Mouse (Mus musculus) testis, adult 2 months (tissue): ENCODE measurements at regions not wholly inside any gene's neighbourhood (a gene's known extent, or its start where the extent isn't known, plus 50 kb on each side); places are given as distances from the start of the nearest gene placed in this dataset.

Experiments
- H3K27ac ChIP-seq: fragments of 200-500 bp; 2 replicates; pipeline ENCODE4 v1.5.1; 2012; ENCODE audit warnings: low read depth, low read length; ENCODE audit not compliant: control insufficient read depth, insufficient read depth
- H3K27me3 ChIP-seq: fragments of 200-500 bp; 2 replicates; pipeline ENCODE4 v1.6.1; 2012; ENCODE audit warnings: mild to moderate bottlenecking, low read length, moderate library complexity; ENCODE audit not compliant: control insufficient read depth, insufficient read depth
- H3K36me3 ChIP-seq: fragments of 200-500 bp; 2 replicates; pipeline ENCODE4 v1.6.1; 2012; ENCODE audit warnings: mild to moderate bottlenecking, low read length; ENCODE audit not compliant: control insufficient read depth, insufficient read depth
- H3K4me1 ChIP-seq: fragments of 200-500 bp; 2 replicates; pipeline ENCODE4 v1.6.1; 2012; ENCODE audit warnings: low read length; ENCODE audit not compliant: control insufficient read depth, insufficient read depth
- H3K4me3 ChIP-seq: fragments of 200-500 bp; 2 replicates; pipeline ENCODE4 v1.5.1; 2012; ENCODE audit warnings: low read depth, mild to moderate bottlenecking, low read length, moderate library complexity, mixed read lengths; ENCODE audit not compliant: control insufficient read depth
- CTCF ChIP-seq: fragments of 200-500 bp; IDR thresholded peaks from 2 replicates; pipeline ENCODE4 v1.5.1; 2012; ENCODE audit warnings: low read depth, mild to moderate bottlenecking, inconsistent platforms, low read length, moderate library complexity; ENCODE audit not compliant: control insufficient read depth, insufficient read depth, insufficient replicate concordance
- POLR2A ChIP-seq: fragments of 200-500 bp; IDR thresholded peaks from 2 replicates; pipeline ENCODE4 v1.6.1; 2012; ENCODE audit warnings: low read depth, mild to moderate bottlenecking, inconsistent platforms, low read length, moderate library complexity; ENCODE audit not compliant: control insufficient read depth

DNA sequence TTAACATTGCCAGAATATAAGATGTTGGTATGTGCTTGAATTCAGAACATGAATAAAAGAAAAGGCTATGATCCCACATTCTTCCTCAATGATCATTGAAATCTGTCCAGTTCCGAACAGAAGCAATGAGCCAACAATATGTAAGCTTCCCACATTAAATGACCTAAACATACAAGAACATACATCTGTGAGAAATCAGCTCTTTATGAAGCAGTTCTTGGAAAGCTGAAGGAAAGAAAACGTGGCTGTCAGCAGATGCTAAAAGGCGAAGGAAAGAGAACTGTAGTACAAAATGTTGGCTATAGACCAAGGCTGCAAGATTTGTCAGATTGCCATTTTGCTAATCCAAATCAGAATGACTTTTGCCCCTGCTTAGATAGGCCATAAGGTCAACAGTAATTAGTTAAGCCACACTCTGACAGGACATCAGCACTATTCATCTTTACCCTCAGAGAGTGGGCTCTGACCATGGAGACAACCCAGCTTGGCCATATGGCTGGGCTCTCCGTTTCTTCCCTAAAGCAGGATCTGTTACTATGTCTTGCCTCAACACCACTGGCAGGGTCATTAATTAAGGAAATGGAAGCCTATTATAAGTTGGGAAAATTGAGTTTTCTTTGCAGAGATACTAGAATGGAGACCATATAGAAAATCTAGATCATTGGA lies 76.1 kb upstream of the Gm4301 start:
- Histone ChIP-seq H3K27ac (no peak overlapping the region), H3K4me3 (no peak overlapping the region), H3K36me3 (no peaks in the 10 kb centered on the region), H3K27me3 (no peaks in the 10 kb centered on the region), H3K4me1 (no peaks in the 10 kb centered on the region)
- TF ChIP-seq CTCF, result no peak
- no peak for TF ChIP-seq POLR2A

DNA sequence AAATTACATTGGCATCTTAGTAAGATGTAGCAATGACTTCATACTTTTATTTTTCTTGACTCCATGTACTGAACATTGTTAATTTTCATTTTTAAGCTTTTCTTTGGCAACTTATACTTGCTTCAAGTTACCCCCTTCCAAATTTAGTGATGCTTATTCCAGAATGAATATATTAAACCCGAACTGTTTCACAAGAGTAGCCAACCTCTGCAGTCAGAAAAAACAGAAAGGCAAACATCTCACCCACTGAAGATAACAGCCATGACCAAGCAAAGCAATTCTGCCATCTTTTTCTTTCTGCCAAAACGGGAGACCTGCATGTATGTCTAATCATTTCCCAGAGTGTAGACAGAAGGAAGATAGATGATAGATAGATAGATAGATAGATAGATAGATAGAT lies 72.0 kb upstream of the Gm4301 start:
- H3K27me3 ChIP-seq, result no peaks in the 10 kb centered on the region
- TF ChIP-seq POLR2A (no peak), CTCF (no peak)
- H3K27ac ChIP-seq, result no peak overlapping the region
- no peaks in the 10 kb centered on the region for H3K4me1 ChIP-seq
- no peaks in the 10 kb centered on the region for H3K36me3 ChIP-seq
- no peak overlapping the region for H3K4me3 ChIP-seq

DNA sequence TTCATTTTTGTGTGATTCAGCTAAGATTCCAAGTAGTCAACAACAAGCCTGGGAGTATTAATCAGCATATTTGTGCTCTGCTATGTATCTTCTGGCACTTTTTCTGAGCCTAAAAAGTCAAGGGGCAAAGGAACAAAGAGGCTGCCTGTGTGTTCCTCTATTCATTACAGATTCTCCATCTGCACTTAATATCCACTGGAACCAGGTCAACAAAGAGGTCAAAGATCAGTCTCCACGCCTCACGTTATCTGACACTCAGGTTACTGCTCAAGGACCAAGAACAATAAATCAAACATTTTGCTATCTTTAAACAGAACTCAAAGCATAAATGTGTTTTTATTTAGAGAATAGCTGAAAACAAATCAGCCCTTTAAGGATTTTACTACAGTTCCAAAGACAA lies 71.4 kb upstream of the Gm4301 start:
- Histone ChIP-seq H3K27me3 (no peaks in the 10 kb centered on the region), H3K4me1 (no peaks in the 10 kb centered on the region), H3K36me3 (no peaks in the 10 kb centered on the region), H3K4me3 (no peak overlapping the region), H3K27ac (no peak overlapping the region)
- TF ChIP-seq POLR2A (no peak), CTCF (no peak)

DNA sequence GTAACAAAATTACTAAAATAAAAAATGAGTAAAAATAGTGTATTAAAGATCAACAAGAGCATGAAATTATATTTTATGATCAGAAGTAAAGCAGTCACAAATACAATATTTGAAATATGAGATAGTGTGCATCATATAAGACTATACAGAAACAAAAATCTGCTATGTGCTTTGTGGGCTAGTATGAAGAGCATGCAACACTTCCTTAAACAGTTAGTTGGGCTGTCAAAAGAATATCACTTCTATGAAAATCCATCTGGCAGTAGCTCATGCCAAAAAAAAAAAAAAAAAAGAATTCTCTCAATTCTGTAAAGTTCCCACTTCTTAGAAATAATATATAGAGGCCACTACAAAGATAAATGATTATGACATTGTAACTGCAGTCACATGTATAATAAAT lies 53.0 kb upstream of the Gm4301 start:
- Histone ChIP-seq H3K27me3 (no peaks in the 10 kb centered on the region), H3K4me1 (no peaks in the 10 kb centered on the region), H3K36me3 (no peaks in the 10 kb centered on the region), H3K4me3 (no peak overlapping the region), H3K27ac (no peak overlapping the region)
- TF ChIP-seq POLR2A (no peak), CTCF (no peak)
